Mouse (Mus musculus) bone marrow, adult 2 months (tissue): Measurements from ENCODE around the gene Tepp. TPM values are rescaled to one million over a fixed set of nuclear protein-coding genes. Genes with fewer than 3 reads are reported as not detected.

Experiments used
- H3K27ac ChIP-seq: fragments of 200-500 bp; 2 replicates; pipeline ENCODE4 v1.5.1; 2012; ENCODE audit warnings: low read depth, mild to moderate bottlenecking, control low read depth, inconsistent platforms, low read length; ENCODE audit not compliant: control insufficient read depth, poor library complexity, insufficient read depth
- H3K4me1 ChIP-seq: fragments of 200-500 bp; 2 replicates; pipeline ENCODE4 v1.6.1; 2011; ENCODE audit warnings: low read length; ENCODE audit not compliant: control insufficient read depth, insufficient read depth
- H3K4me3 ChIP-seq: fragments of 200-500 bp; replicated peaks from 2 replicates; pipeline ENCODE3; 2011; ENCODE audit warnings: mild to moderate bottlenecking, low read depth, low read length, control low read depth; ENCODE audit not compliant: control insufficient read depth
- CTCF ChIP-seq: fragments of 200-500 bp; IDR thresholded peaks from 2 replicates; pipeline ENCODE4 v1.5.1; 2011; ENCODE audit warnings: low read length, control low read depth; ENCODE audit not compliant: control insufficient read depth, insufficient read depth
- POLR2A ChIP-seq: fragments of 200-500 bp; IDR thresholded peaks from 2 replicates; pipeline ENCODE4 v1.6.1; 2011; ENCODE audit warnings: low read depth, mild to moderate bottlenecking, control low read depth, low read length, borderline replicate concordance; ENCODE audit not compliant: control insufficient read depth
- WGBS: fragments of 180-500 bp; shearing (Covaris S2); methylation state at CpG from one replicate; pipeline ENCODE4 v1.1.7; 2018; 5-methylcytosine and 5-hydroxymethylcytosine counted together
- polyA plus RNA-seq: library from polyadenylated mRNA; stranded (reverse); fragments of >200 nt; gene quantifications from 2 replicates; pipeline ENCODE4 v1.2.4, GENCODE M21; 2011; ENCODE audit warnings: low replicate concordance; ENCODE audit not compliant: missing spikeins, insufficient read depth, insufficient read length

The Tepp gene
- polyA plus RNA-seq, 1 experiment: not detected

GRCm38 (mm10) chr8:95336363-95336762, 26.0 kb downstream of the Tepp start:
- no peak overlapping the region for H3K27ac ChIP-seq
- no peak overlapping the region for H3K4me3 ChIP-seq
- TF ChIP-seq POLR2A (no peak), CTCF (no peak)
- H3K4me1 ChIP-seq: no peaks in the 10 kb centered on the region; the same call in 1 of the 2 replicates

DNA sequence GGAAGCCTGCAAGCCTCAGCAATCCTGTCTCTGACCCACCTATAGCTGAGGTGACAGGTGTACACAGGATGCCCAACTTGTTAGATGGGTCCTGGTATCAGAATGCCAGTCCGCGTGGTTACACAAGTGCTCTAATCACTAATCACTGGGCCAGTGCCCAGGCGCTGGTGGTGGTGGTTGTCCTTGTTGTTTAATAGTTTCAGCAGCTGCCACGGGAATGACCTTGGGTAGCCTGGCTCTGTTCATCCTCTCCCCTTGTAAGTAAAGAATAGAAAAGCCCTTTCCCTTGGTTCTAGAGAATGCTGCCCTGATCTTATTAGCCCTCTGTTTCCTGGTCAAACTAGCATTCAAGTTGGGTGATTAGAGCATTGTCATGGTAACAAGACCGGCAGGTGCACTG, 31.4 kb downstream of the Tepp start:
- TF ChIP-seq POLR2A: no peak
- no peak for TF ChIP-seq CTCF
- WGBS: 87% methylated on average over 5 of the region's 5 CpGs
- Histone ChIP-seq H3K4me3 (no peak overlapping the region), H3K4me1 (no peaks in the 10 kb centered on the region; the same call in 1 of the 2 replicates), H3K27ac (no peak overlapping the region)

GRCm38 (mm10) chr8:95344668-95345067, 34.3 kb downstream of the Tepp start:
- H3K4me3 ChIP-seq: no peak overlapping the region
- H3K27ac ChIP-seq: no peak overlapping the region
- H3K4me1 ChIP-seq: no peaks in the 10 kb centered on the region; the same call in 1 of the 2 replicates
- 75% methylated on average over 6 of the region's 6 CpGs for WGBS
- TF ChIP-seq POLR2A (no peak), CTCF (no peak)

DNA sequence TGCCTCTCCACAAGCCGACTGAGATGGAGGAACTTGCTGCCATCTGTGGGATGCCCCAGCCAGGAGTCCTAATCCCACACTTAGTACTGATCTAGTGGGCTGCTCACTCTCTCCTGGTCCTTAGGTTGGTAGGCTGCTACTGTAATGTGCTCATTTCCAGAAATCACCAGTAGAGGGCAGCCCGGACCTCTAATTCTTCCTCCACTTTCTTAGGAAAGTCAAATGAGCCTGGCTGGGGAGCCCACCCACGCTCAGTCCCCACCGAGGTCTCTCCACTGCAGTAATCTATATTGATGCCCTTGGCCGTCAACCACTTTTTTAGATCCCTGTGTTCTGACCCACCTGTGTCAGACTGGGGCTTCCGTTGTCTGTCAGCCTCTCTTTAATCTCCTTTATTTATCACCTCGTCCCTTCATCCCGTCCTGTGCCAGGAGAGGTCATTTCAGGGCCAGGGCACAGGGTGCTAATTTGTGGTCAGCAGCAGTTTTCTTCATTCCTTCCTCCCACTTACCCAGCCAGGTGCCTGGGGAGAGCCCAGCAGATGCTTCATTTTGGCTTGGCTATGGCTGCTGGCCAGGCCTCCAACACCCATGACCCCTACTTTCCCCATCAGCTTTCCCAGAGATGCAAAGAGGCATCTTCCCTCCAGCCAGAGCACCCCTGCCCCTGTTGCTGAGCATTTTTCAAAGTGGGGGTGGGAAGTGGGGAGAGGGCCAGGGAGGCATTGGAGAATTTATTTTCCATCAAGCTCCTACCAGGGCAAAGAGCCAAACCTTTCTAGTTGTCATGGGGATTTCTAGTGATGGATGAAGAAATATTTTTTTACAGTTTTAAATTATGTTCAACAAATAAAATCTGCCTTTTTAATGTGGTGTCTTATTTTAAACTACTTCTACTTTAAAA, 36.5 kb downstream of the Tepp start:
- no peak overlapping the region for H3K4me3 ChIP-seq
- no peaks in the 10 kb centered on the region for H3K4me1 ChIP-seq
- TF ChIP-seq POLR2A (no peak), CTCF (0 out of 2 replicates have a peak, but pooled peaks have one; percentile 11)
- H3K27ac ChIP-seq: no peak overlapping the region
- WGBS: 57% methylated on average over 8 of the region's 8 CpGs

DNA sequence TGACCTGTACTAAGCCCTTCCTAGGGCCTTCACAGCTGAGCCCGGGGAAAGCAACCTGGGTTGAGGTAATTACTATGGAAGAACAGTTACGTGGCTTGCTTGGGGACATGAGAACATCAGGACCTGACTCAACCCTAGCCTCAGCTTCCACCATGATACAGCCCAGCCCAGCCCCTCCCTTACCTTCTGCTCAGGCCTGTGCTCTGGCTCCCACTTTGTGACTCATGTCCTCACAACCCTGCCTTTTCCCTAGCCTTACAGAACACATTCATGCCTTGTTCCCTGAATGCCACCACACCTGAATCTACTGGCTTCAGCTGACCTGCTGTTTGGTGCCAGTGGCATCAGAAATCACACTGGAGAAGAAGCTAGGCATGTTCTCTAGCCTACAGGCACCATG, 38.0 kb downstream of the Tepp start:
- Histone ChIP-seq H3K4me3 (no peak overlapping the region), H3K4me1 (no peaks in the 10 kb centered on the region), H3K27ac (no peak overlapping the region)
- TF ChIP-seq CTCF (no peak), POLR2A (no peak)
- 80% methylated on average over 2 of the region's 2 CpGs for WGBS

DNA sequence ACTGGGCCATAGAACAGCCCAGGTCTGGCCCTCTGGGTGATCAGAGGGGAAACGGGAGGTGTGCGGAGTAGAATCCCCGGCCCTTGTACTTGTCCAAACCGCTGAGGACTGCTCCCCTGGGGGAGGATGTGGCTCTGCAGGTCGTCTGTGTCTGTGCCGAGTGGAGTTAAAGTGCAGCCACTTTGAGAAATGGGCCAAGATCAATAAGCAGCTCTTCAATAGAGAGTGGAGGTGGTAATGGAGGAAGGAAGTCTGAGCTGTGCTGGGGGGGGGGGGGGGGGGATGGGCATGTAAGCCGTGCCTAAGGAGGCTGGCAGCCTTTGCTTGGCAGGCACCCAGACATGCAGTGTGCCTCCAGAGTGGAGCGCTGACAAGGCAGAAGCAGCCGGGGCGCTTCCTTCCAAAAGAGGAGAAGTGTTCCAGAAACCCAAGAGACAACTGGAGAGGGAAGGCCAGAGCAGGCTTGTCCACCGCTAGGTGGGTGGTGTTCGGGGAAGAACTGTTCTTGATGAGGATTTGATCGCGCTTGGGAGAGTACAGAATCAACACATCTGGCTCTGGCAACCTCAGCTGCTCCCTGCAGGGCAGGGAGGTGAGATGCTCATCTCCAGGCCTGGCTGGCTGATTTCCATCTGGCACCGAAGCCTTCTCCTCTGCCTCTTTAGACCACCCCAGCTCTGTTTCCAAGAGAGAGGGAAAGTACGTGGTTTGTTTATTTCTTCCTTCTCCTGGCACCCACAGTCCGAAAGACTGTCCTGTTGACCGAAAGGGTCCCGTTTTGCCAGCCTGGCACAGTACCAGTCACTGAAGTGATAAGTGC, 38.7 kb downstream of the Tepp start:
- Histone ChIP-seq H3K27ac (no peak overlapping the region), H3K4me1 (no peaks in the 10 kb centered on the region), H3K4me3 (no peak overlapping the region)
- TF ChIP-seq POLR2A (no peak), CTCF (no peak)
- WGBS: 17% methylated on average over 19 of the region's 19 CpGs

DNA sequence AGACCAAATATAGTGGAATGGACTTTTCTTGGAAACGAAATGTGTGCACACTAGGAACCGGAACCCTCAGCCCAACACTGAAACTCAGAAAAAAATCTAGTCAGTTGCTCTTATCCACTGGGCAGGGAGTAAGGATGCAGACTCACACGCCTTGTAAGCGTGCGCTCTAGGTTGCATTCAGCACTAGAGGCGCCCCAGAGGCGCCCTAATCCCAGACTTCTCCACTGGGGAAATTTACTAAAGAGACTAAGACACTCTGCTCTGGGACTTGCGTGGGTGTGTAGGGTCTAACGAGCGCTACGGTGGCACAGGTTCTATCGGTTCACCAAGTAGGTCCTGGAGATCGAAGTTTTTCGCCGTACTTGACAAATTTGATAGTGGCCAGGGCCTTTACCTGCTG, 41.1 kb downstream of the Tepp start:
- Histone ChIP-seq H3K4me3 (no peak overlapping the region), H3K4me1 (no peaks in the 10 kb centered on the region), H3K27ac (no peak overlapping the region)
- no peak for TF ChIP-seq POLR2A
- TF ChIP-seq CTCF: no peak
- WGBS: 9% methylated on average over 15 of the region's 15 CpGs

GRCm38 (mm10) chr8:95352151-95352870, 41.9 kb downstream of the Tepp start, which contains the start of gene Mmp15:
TSS of gene Mmp15 (plus strand) at chr8:95352268.
- H3K27ac ChIP-seq: no peak within 1 kb of the TSS; the same call in 1 of the 2 replicates
- H3K4me3 ChIP-seq: no peak within 1 kb of the TSS
- TF ChIP-seq POLR2A (no peak), CTCF (no peak)
- WGBS: under 1% methylated on average over 80 of the region's 80 CpGs
- no peaks in the 10 kb centered on the region for H3K4me1 ChIP-seq
